Mouse (Mus musculus) lung, postnatal 0 days (tissue): ENCODE results near the gene Cops7a.

Experiments
- CTCF ChIP-seq: IDR thresholded peaks from 2 replicates; pipeline ENCODE4 v1.5.1; 2016; ENCODE audit warnings: antibody characterized with exemption, mild to moderate bottlenecking
- EP300 ChIP-seq: IDR thresholded peaks from 2 replicates; pipeline ENCODE4 v1.6.1; 2016; ENCODE audit warnings: antibody characterized with exemption, mild to moderate bottlenecking, control low read depth

GRCm38 (mm10) chr6:124995831-124996403 is 30.6 kb upstream of the Cops7a start:
- TF ChIP-seq CTCF (no peak), EP300 (no peak)
